Mouse (Mus musculus): ENCODE results near the gene Xpc.

GRCm38 (mm10) chr6:91472868-91473804, 42.6 kb downstream of the Xpc start, which contains the start of the genes Chchd4 and Tmem43:
- TF ChIP-seq POLR2A (IDR thresholded peaks at IDR 0.05; ENCODE audit: borderline replicate concordance, control insufficient read depth, low read depth, low read length) (peak; percentile 53; the same call in 1 of the 2 replicates), CTCF (IDR thresholded peaks at IDR 0.05; ENCODE audit: control insufficient read depth, insufficient read depth, low read length) (no peak)

Measured in bone marrow, adult 2 months (tissue).